Mouse (Mus musculus) intestine, embryonic 14.5 days (tissue): Measurements from ENCODE around the gene Rack1. TPM values are rescaled to one million over a fixed set of nuclear protein-coding genes. Genes with fewer than 3 reads are reported as not detected.
A peak's percentile ranks its signal among the peaks of the same experiment; 100 is the strongest.

Experiments
- ATAC-seq: fragments of 200-750 bp; cut with Nextera tagmentation; replicated peaks from 2 replicates; pipeline ENCODE4 v1.8.0; 2017; ENCODE audit warnings: low read depth, moderate number of reproducible peaks, moderate TSS enrichment, moderate library complexity; ENCODE audit not compliant: low FRiP score, low TSS enrichment
- DNase-seq: peaks from one replicate; pipeline ENCODE4 v3.0.0-alpha.2; 2018; ENCODE audit warnings: low spot score
- H3K27ac ChIP-seq: fragments of 300-500 bp; sonication (generic); 2 replicates; pipeline ENCODE4 v1.5.1; 2014; ENCODE audit warnings: low read depth, mild to moderate bottlenecking, control low read depth
- H3K27me3 ChIP-seq: fragments of 300-500 bp; sonication (generic); replicated peaks from 2 replicates; pipeline ENCODE4 v1.6.1; 2014; ENCODE audit warnings: low read length, control low read depth; ENCODE audit not compliant: control insufficient read depth, insufficient read depth
- H3K36me3 ChIP-seq: fragments of 300-500 bp; sonication (generic); 2 replicates; pipeline ENCODE4 v1.6.1; 2014; ENCODE audit warnings: low read length, control low read depth; ENCODE audit not compliant: control insufficient read depth, insufficient read depth
- H3K4me1 ChIP-seq: fragments of 300-500 bp; sonication (generic); replicated peaks from 2 replicates; pipeline ENCODE4 v1.6.1; 2014; ENCODE audit warnings: low read length, control low read depth, mixed read lengths; ENCODE audit not compliant: control insufficient read depth, insufficient read depth
- H3K4me2 ChIP-seq: fragments of 300-500 bp; sonication (generic); 2 replicates; pipeline ENCODE4 v1.6.1; 2014; ENCODE audit warnings: low read length
- H3K4me3 ChIP-seq: fragments of 300-500 bp; sonication (generic); 2 replicates; pipeline ENCODE4 v1.5.1; 2014; ENCODE audit warnings: low read depth, low read length, control low read depth, mixed read lengths
- H3K9ac ChIP-seq: fragments of 300-500 bp; sonication (generic); 2 replicates; pipeline ENCODE4 v1.6.1; 2014; ENCODE audit warnings: mild to moderate bottlenecking, low read length
- H3K9me3 ChIP-seq: fragments of 300-500 bp; sonication (generic); 2 replicates; pipeline ENCODE4 v1.6.1; 2016; ENCODE audit warnings: low read length, control low read depth; ENCODE audit not compliant: control insufficient read depth
- WGBS: fragments of 180-500 bp; shearing (Covaris S2); extraction: QIAGEN DNeasy Blood & Tissue Kit; methylation state at CpG from one replicate; pipeline ENCODE4 v1.1.7; 2014; 5-methylcytosine and 5-hydroxymethylcytosine counted together
- polyA plus RNA-seq: library from polyadenylated mRNA; unstranded; fragments of >200 nt; fragmentation: Nextera tagmentation; extraction: Ambion mirVana; gene quantifications from 2 replicates; pipeline ENCODE4 v1.2.1, GENCODE M21; 2014

Gene Rack1
- polyA plus RNA-seq, 1 experiment from 2014 or later = 1,145 TPM

- H3K4me3 ChIP-seq = peak overlapping the region; percentile 92
- WGBS = under 1% methylated on average over 76 of the region's 77 CpGs
- H3K4me2 ChIP-seq = peak overlapping the region; percentile 65
- no peak overlapping the region for H3K27ac ChIP-seq
- H3K9ac ChIP-seq = peak overlapping the region; percentile 60
- H3K9me3 ChIP-seq = no peaks in the 10 kb centered on the region
- peaks cover 11% of the 10 kb centered on the region for H3K4me1 ChIP-seq
- 0 out of 2 replicates have a peak, but pooled peaks cover 7% of the 10 kb centered on the region for H3K27me3 ChIP-seq
- peak; percentile 28; the same call in 1 of the 2 replicates for ATAC-seq
- peak; percentile 82 for DNase-seq
- no peaks in the 10 kb centered on the region for H3K36me3 ChIP-seq
Measured at GRCm38 (mm10) chr11:48837310-48838180, 37.4 kb downstream of the Rack1 start.

- H3K4me2 ChIP-seq = peak overlapping the region; percentile 65
- H3K9ac ChIP-seq = peak overlapping the region; percentile 60
- H3K27ac ChIP-seq = no peak overlapping the region
- H3K9me3 ChIP-seq = no peaks in the 10 kb centered on the region
- peak overlapping the region; percentile 92 for H3K4me3 ChIP-seq
- H3K36me3 ChIP-seq = no peaks in the 10 kb centered on the region
- under 1% methylated on average over 16 of the region's 16 CpGs for WGBS
- H3K27me3 ChIP-seq = 0 out of 2 replicates have a peak, but pooled peaks cover 7% of the 10 kb centered on the region
- ATAC-seq (no peak), DNase-seq (peak; percentile 75)
- H3K4me1 ChIP-seq = peaks cover 11% of the 10 kb centered on the region
Measured at GRCm38 (mm10) chr11:48838181-48838797, 38.2 kb downstream of the Rack1 start.

GRCm38 (mm10) chr11:48838879-48839680 is 38.9 kb downstream of the Rack1 start:
- no peak for ATAC-seq
- WGBS = 73% methylated on average over 10 of the region's 10 CpGs
- H3K4me2 ChIP-seq = peak overlapping the region; percentile 65

GRCm38 (mm10) chr11:48840805-48841204 is 40.7 kb downstream of the Rack1 start:
- Histone ChIP-seq H3K4me2 (no peak overlapping the region), H3K36me3 (no peaks in the 10 kb centered on the region), H3K27ac (no peak overlapping the region), H3K4me3 (no peak overlapping the region), H3K9ac (no peak overlapping the region), H3K4me1 (peaks cover 11% of the 10 kb centered on the region), H3K27me3 (0 out of 2 replicates have a peak, but pooled peaks cover 7% of the 10 kb centered on the region), H3K9me3 (no peaks in the 10 kb centered on the region)
- DNase-seq (no peak), ATAC-seq (no peak)

More at GRCm38 (mm10) chr11:48838879-48839680, 38.9 kb downstream of the Rack1 start:
- Histone ChIP-seq H3K9ac (no peak overlapping the region), H3K27ac (no peak overlapping the region), H3K27me3 (0 out of 2 replicates have a peak, but pooled peaks cover 7% of the 10 kb centered on the region), H3K4me1 (peaks cover 11% of the 10 kb centered on the region), H3K9me3 (no peaks in the 10 kb centered on the region), H3K36me3 (no peaks in the 10 kb centered on the region), H3K4me3 (0 out of 2 replicates have a peak overlapping the region, but pooled peaks have one; percentile 92)
- DNase-seq = no peak

GRCm38 (mm10) chr11:48841213-48841612 is 41.1 kb downstream of the Rack1 start:
- Histone ChIP-seq H3K27ac (no peak overlapping the region), H3K9me3 (no peaks in the 10 kb centered on the region), H3K4me2 (no peak overlapping the region), H3K9ac (no peak overlapping the region), H3K36me3 (no peaks in the 10 kb centered on the region), H3K4me3 (no peak overlapping the region), H3K27me3 (0 out of 2 replicates have a peak, but pooled peaks cover 7% of the 10 kb centered on the region), H3K4me1 (peaks cover 11% of the 10 kb centered on the region)
- 78% methylated on average over 5 of the region's 5 CpGs for WGBS
- no peak for ATAC-seq
- DNase-seq = no peak

- no peak overlapping the region for H3K4me3 ChIP-seq
- WGBS = 86% methylated on average over 4 of the region's 4 CpGs
- H3K4me1 ChIP-seq = peaks cover 5% of the 10 kb centered on the region; the same call in 1 of the 2 replicates
- ATAC-seq (no peak), DNase-seq (no peak)
- no peak overlapping the region for H3K4me2 ChIP-seq
- no peaks in the 10 kb centered on the region for H3K9me3 ChIP-seq
- H3K36me3 ChIP-seq = no peaks in the 10 kb centered on the region
- H3K27me3 ChIP-seq = no peaks in the 10 kb centered on the region
- H3K9ac ChIP-seq = no peak overlapping the region
- no peak overlapping the region for H3K27ac ChIP-seq
Measured at GRCm38 (mm10) chr11:48842378-48842792, 42.3 kb downstream of the Rack1 start.

GRCm38 (mm10) chr11:48843202-48843601 is 43.1 kb downstream of the Rack1 start:
- no peaks in the 10 kb centered on the region for H3K9me3 ChIP-seq
- H3K36me3 ChIP-seq = no peaks in the 10 kb centered on the region
- H3K4me3 ChIP-seq = no peak overlapping the region
- peaks cover 5% of the 10 kb centered on the region; the same call in 1 of the 2 replicates for H3K4me1 ChIP-seq
- H3K27ac ChIP-seq = no peak overlapping the region
- H3K9ac ChIP-seq = no peak overlapping the region
- 63% methylated on average over 11 of the region's 11 CpGs for WGBS
- no peak for ATAC-seq
- DNase-seq = no peak
- no peak overlapping the region for H3K4me2 ChIP-seq
- H3K27me3 ChIP-seq = no peaks in the 10 kb centered on the region

GRCm38 (mm10) chr11:48844309-48844708 is 44.2 kb downstream of the Rack1 start:
- DNase-seq (no peak), ATAC-seq (no peak)
- Histone ChIP-seq H3K4me2 (no peak overlapping the region), H3K9ac (no peak overlapping the region), H3K27ac (no peak overlapping the region), H3K36me3 (no peaks in the 10 kb centered on the region), H3K4me3 (no peak overlapping the region), H3K9me3 (no peaks in the 10 kb centered on the region), H3K27me3 (no peaks in the 10 kb centered on the region), H3K4me1 (no peaks in the 10 kb centered on the region)
- WGBS = 56% methylated on average over 6 of the region's 6 CpGs
